Mouse (Mus musculus): ENCODE results near the gene Tmprss11e. TPM values are rescaled to one million over a fixed set of nuclear protein-coding genes. Genes with fewer than 3 reads are reported as not detected.

Gene Tmprss11e
- not detected in 2 replicates for total RNA-seq (2015)
- not detected in 2 replicates for total RNA-seq (2017)

DNA sequence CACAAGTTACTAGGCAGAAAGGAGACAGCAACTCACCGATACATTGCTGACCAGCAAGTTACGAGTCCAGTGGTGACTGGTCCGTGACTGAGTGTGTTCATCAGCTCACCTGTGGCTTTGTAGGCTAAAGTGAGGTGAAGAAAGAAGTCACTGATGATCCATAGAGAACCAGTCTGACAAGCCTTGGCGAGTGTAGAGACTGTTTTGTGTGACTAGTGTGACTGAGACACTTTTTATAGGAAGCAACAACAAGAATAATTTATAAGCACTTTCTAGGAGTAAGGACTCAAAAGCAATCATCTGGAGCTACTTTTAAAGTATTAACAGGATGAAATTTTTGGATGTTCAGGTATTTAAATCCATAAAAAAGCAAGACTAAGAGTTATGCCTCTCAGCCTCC lies at the start of gene Tmprss11e:
Gene Tmprss11e, minus strand, starts transcription at position 101 of the 400 bp plus-strand sequence.
- ATAC-seq (ENCODE audit: poor library complexity, severe bottlenecking) = no peak

DNA sequence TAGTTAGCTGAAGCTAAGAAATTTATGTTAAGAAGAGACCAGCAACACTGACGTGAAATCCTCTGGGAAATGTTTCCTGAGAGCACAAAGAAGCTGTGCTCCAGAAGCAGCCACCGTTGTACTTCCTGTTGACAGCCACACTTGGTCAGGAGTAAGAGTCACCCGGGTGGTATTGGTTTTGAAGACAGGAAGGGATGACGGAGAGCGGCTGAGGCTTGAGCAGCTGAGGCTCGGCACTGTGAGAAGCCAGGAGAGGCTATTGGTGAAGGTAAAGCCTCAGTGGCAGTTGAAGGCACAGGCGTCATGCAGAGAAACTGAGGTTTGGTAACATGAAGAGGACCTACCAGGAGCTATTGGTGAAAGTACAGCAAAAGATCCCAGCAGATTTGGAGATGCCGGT lies 47.2 kb upstream of the Tmprss11e start:
- peak; percentile 35; the same call in 1 of the 2 replicates for ATAC-seq (ENCODE audit: poor library complexity, severe bottlenecking)

- no peak for ATAC-seq (ENCODE audit: poor library complexity, severe bottlenecking)
Measured at GRCm38 (mm10) chr5:86792249-86792648, 46.6 kb upstream of the Tmprss11e start.

GRCm38 (mm10) chr5:86789954-86790353 lies 44.3 kb upstream of the Tmprss11e start:
- ATAC-seq (ENCODE audit: poor library complexity, severe bottlenecking) = no peak

GRCm38 (mm10) chr5:86786798-86787197 lies 41.2 kb upstream of the Tmprss11e start:
- no peak for ATAC-seq (ENCODE audit: poor library complexity, severe bottlenecking)

DNA sequence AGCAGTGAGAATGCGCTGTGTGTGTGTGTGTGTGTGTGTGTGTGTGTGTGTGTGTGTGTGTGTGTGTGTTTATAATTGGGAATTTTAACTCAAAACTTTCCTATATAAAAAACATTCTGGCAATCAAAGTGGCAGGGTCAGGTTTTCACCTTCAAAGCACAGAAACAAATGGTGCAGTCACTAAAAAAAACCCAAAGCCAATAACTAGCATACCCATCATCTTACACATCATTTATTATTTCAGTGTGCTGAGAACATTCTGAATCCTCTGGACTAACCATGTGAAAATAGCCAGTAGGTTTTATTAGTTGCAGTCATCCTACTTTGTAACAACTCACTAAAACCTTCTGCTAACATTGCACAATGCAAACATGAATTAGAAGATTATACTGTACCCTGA lies 38.6 kb upstream of the Tmprss11e start:
- ATAC-seq (ENCODE audit: poor library complexity, severe bottlenecking) = no peak

DNA sequence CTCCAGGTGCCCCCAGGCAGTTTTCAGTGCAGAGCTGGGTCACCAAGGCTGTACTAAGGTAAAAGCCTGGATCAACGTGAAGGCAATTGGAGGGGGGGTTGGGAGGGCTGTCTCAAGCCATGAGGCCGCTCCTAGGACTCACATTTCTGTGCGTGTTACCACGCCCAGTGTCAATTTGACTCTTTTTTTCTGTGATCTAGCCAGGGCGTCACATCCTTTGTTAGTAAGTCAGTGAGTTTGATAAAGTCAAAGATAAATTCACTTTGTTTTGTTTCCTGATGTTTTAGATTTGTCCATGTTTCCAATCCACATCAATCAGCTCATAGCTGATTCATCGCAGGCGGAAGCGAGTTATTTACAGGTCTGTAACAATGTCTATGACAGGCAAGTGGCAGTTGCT lies 37.4 kb upstream of the Tmprss11e start:
- no peak for ATAC-seq (ENCODE audit: poor library complexity, severe bottlenecking)

- ATAC-seq (ENCODE audit: poor library complexity, severe bottlenecking) = no peak
Measured at GRCm38 (mm10) chr5:86778471-86778870, 32.9 kb upstream of the Tmprss11e start.

DNA sequence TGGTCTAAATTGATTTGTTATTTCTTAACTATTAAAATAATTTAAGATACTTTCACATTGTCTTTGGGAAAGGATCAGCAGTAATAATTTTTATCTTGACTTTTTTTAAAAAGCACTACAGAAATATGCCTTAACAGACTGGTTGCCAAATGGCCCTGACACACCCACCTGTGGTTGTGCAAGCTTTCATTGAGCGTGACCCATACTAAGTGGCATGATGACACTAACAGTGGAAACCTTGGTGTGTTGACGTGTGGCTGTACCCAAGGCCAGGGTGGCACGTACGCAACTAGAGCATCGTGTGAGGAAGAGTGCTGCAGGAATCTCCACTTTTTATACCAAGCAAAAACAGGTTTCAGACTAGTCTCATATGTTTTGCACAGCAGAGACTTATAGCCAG lies 31.3 kb upstream of the Tmprss11e start:
- ATAC-seq (ENCODE audit: poor library complexity, severe bottlenecking) = no peak

DNA sequence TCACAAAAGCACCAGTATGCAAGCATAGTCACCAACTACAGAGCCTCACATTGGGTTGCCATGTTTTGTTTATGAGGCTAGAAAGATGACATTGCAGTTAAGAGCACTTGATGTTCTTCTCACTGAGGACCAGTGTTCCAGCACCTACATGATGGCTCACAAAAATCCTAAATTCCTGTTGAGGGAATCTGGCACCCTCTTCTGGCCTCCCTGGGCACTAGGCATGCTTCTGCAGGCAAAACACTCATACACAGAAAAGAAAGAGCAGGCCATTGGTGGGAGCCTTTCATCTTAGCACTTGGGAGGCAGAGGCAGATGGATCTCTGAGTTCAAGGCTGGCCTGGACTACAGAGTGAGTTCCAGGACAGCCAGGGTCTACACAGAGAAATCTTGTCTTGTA lies 25.4 kb upstream of the Tmprss11e start:
- no peak for ATAC-seq (ENCODE audit: poor library complexity, severe bottlenecking)

DNA sequence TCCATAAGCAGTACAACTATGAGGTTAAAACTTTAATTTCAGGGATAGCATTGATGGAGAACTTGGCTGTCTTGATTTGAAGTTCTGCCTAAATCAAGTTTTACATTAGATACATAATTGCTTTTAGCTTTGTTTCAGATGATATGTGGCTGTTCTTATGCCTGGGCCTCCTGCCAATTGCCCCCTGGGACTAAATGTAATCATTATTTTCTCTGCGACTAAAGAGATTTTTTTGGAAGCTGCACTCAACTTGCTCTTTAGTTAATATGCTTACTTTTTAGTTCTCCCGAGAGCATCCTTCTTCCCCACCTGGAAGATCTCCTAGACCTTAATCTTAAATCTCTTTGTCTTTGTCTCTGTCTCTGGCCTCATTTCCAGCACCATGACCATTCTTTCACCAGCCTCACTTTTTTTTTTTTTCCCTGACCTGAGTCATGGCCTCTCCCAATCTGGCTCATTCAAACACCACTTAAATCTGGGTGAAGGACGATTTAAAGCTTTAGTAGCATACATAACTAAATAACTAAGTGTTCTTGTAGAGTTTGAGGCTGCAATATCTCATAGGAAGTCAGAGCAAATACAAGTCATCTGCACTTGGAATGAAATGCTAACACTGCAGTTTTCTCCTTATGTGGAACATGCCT lies 23.5 kb upstream of the Tmprss11e start:
- no peak for ATAC-seq (ENCODE audit: poor library complexity, severe bottlenecking)

- ATAC-seq (ENCODE audit: poor library complexity, severe bottlenecking) = no peak
Measured at GRCm38 (mm10) chr5:86742796-86743195, 2.8 kb downstream of the Tmprss11e start.

DNA sequence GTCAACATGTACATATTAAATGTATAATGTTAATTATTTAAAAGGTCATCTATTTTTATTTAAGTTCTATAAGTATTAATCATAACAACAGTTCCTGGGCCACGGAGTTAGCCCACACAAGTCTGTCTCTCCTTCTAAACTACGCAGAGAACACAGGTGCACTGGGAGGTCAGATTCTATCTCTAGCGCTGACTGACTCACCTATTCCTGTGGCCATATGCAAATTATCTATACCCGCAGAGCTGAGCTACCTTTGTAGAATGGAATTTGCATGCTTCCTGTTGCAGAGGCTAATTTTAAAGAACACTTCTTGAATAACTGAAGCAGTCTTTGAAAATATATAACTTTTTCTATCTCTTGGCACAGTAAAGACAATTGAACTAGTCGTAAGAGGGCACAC lies 4.5 kb downstream of the Tmprss11e start:
- ATAC-seq (ENCODE audit: poor library complexity, severe bottlenecking) = no peak

DNA sequence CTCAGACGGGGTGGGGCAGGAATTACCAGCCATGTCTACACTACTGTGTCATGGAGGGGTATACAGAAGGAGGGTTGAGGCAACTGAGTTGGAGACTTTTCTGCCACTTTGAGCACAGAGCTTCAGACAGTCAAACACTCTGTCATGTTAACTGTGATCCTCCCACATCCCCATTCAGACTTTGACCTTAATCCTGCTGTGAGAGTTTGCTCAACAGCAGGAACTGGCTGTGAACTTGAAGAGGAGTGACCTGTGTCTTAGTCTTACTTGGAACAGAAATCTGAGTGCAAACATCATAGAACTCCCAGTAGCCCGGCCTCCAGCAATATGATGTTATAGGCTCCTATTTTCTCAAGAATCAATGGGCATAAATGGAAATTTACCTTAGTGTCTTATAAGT lies 9.8 kb downstream of the Tmprss11e start:
- ATAC-seq (ENCODE audit: poor library complexity, severe bottlenecking) = no peak

GRCm38 (mm10) chr5:86730587-86730986 lies 15.0 kb downstream of the Tmprss11e start:
- no peak for ATAC-seq (ENCODE audit: poor library complexity, severe bottlenecking)

DNA sequence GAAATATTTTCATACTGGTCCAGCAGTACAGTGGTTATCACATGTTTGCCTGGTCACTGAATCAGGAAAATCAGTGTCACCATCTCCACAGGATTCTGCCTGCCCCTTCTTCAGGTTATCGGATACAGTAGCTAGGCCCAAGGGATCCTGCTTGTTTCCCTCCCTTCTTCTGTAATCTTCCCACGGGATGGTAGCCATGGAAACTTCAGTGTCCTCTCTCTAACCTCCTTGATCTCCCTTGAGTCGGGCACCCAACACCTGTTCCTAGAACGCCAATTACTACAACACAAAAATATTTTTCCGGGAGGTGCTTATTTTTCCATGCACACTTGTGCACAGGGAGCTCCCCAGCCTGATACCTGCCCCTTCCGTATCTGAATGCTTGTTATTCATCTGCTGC lies 17.0 kb downstream of the Tmprss11e start:
- no peak for ATAC-seq (ENCODE audit: poor library complexity, severe bottlenecking)

DNA sequence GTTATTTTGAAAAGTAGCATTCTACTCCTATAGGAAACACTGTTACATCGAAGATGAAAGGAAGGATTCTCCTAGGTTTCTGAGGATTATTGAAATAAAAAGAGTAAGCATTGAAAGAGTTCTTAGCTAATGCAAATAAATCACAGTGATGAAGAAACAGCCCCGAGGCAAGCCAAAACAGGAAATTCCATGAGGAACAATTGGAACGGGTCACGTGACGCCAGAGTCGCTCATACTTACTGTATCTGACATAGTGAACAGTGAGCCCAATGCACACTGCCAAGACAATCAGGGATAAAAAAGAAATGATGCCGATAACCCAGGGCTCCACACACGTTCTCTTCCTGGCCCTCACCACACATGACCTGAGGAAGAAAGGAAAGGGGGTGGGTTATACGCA lies 18.6 kb downstream of the Tmprss11e start:
- no peak for ATAC-seq (ENCODE audit: poor library complexity, severe bottlenecking)

GRCm38 (mm10) chr5:86725021-86725420 lies 20.6 kb downstream of the Tmprss11e start:
- ATAC-seq (ENCODE audit: poor library complexity, severe bottlenecking) = no peak

- ATAC-seq (ENCODE audit: poor library complexity, severe bottlenecking) = no peak
Measured at GRCm38 (mm10) chr5:86722820-86723460, 22.7 kb downstream of the Tmprss11e start.

- ATAC-seq (ENCODE audit: poor library complexity, severe bottlenecking) = no peak
Measured at GRCm38 (mm10) chr5:86714967-86715366, 30.6 kb downstream of the Tmprss11e start.

DNA sequence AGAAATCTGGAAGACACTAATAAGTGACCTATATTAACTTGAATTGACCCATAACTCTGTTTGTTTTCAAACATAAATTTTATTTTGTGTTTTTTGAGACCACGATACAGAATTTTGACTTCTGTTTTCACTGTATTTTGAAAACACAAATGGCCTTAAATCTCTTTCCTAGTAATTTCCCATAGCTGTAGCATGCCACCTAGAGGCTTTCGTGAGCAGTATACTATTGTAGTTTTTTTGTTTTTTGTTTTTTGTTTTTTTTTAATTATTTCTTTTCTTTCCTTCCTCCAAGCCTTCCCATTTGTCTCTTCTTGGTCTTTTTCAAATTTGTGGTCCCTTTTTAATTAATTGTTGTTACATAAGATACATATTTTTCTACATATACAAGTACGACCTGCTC lies 40.7 kb downstream of the Tmprss11e start:
- ATAC-seq (ENCODE audit: poor library complexity, severe bottlenecking) = no peak

- ATAC-seq (ENCODE audit: poor library complexity, severe bottlenecking) = no peak
Measured at GRCm38 (mm10) chr5:86684667-86685066, 60.9 kb downstream of the Tmprss11e start.

DNA sequence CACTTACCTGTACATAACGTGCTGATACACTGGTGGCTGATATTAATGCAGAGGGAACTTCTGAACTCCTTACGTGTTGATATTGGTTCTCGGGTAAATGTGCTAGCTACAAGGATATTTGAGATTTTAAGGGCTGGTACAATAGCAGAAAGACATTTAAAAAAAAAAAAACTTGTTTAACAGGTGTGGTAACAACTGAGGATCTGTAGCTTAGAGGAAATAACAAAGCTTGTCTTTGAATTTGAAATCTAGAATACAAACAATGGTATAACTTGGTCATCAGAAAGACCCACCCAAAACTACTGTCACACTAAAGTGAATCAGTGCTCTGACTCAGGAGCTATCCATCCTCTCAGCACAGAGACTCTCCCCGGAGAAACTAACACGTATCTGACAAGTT lies 69.4 kb downstream of the Tmprss11e start, which contains the start of gene Tmprss11b:
Gene Tmprss11b, minus strand, starts transcription at position 101 of the 400 bp plus-strand sequence.
- ATAC-seq (ENCODE audit: poor library complexity, severe bottlenecking) = no peak

All from megakaryocyte, adult 5-6 weeks (primary cell).